Mouse (Mus musculus) cerebellum, adult 18-20 months (tissue): Measurements from ENCODE around the gene Mef2b.

ENCODE experiments used
- DNase-seq, 2 experiments: peaks; one replicate each; pipeline ENCODE4 v3.0.0; 2021

Gene Mef2b

GRCm38 (mm10) chr8:70134931-70135330 is 4.6 kb upstream of the Mef2b start:
- no peak for DNase-seq

GRCm38 (mm10) chr8:70136591-70136990 is 2.9 kb upstream of the Mef2b start:
- no peak for DNase-seq

DNA sequence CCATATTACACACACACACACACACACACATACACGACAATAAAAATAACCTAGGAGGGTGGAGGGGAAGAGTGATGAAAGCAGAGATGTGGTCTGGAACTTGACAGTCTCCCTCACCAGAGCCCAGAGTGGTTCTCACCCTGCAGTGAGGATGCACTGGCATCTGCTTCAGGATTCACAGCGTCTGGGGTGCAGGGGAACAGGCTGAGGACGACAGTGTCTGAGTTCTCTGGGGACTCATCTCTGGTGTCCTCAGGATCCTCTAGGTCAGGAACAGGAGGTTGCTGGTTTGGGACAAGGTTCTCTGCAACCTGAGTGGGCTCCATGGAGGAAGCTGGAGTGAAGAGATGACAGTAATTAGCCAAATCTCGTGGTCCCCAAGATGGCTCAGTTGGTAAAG is 1.6 kb upstream of the Mef2b start:
- no peak for DNase-seq

DNA sequence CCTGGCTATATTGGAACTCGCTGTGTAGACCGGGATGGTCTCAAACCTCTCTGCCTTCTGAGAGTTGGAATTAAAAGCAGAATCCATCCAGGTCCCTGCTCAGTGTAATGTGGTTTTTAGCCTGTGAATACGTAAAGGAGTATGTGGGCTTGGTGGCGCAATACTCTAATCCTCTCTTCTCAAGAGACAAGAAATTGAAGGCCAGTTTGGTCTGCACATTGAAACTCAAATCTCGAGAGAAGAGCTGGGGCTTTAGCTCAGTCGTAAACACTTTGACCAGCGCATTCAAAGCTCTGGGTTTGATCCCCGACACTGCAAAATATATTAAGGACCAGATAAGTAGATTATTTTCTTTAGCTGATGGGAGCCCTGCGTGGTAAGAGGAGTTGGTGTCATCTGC is 470 bp downstream of the Mef2b start:
- DNase-seq = no peak

GRCm38 (mm10) chr8:70147678-70148607 is 8.4 kb downstream of the Mef2b start:
- DNase-seq = no peak

DNA sequence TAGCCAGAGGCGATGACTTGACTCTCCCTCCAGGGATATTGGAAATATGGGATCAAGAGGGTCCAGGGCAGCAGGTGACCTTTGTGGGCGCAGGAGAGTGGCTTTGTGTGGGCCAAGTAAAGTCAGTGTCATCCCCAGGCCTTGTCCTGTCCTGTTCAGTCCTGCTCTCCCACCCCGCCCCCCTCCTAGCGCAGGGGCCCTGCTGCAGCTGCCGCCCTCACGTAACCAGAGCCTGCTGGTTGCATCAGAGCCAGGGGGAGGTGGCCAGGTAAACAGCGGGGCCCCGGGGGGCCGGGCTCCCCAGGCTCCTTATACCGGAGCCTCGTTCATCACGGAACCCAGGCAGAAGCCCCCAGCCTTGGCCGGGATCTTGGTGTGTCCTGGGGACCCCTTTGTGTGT is 10.6 kb downstream of the Mef2b start:
- no peak for DNase-seq

- peak in 1 of 2 experiments; percentile 56 for DNase-seq
Observed at GRCm38 (mm10) chr8:70152537-70153257, 13.2 kb downstream of the Mef2b start.

GRCm38 (mm10) chr8:70157240-70157800 is 17.8 kb downstream of the Mef2b start:
- no peak for DNase-seq

GRCm38 (mm10) chr8:70158069-70158853 is 18.8 kb downstream of the Mef2b start:
- DNase-seq = peak; percentile 34 to 58

DNA sequence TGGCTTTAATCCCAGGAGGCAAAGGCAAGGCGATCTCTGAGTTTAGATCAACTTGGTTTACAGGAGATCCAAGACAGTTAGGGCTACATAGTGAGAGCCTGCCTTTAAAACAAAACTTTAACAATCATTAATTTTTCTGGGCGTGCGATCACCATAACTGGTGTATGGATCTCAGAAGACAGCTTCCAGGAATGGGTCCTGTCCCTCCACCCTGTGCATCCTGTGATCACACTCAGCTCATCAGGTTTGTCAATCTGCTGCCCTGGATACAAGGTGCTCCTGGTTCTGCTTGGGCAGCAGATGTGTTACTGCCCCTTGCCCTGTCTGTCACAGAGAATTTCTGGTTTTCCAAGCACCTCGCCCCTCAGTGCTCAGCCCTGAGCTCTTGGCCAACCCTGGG is 19.7 kb downstream of the Mef2b start:
- DNase-seq = no peak

DNA sequence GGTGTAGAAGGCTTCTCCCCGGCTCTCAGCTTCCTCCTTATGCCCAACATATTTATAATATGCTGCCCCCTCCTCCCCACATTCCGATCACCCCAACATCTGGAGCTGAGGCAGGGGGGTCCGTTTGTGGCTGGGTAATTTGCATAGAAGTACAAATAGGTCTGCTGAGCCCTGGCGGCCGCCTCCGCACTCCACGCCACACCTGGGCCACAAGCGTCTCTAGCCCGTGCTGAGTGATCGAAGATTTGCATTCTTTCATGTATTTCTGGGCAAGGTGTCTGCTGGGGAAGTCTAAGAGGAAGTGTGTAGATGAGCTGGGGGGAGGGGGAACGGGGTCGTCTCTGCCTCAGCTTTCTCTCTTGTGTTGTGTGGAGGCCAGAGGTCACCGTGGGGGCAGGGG is 20.5 kb downstream of the Mef2b start:
- no peak for DNase-seq

- DNase-seq = no peak
Observed at GRCm38 (mm10) chr8:70163316-70163715, 23.8 kb downstream of the Mef2b start.

GRCm38 (mm10) chr8:70166504-70167110 is 27.1 kb downstream of the Mef2b start:
- DNase-seq = peak; percentile 66 to 79

DNA sequence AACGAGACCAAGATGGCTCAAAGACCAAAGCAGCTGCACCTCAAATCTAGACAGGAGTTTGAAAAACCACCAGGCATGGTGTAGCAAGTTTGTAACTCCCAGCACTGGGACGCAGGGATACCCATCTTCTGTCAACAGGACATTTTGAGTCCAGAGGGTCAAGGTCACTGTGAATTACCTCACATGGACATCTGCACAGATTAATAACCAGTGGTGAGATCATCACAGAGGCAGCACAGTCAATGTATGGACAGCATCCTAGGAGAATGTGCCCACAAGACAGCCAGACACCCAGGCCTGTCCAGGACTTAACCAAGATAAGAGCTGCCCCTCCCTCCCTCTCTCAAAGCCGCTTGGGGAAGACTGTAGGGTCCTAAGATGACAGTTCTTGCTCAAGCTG is 30.6 kb downstream of the Mef2b start:
- DNase-seq = no peak

GRCm38 (mm10) chr8:70170748-70171147 is 31.2 kb downstream of the Mef2b start:
- DNase-seq = no peak

GRCm38 (mm10) chr8:70171240-70171639 is 31.7 kb downstream of the Mef2b start:
- DNase-seq = no peak

GRCm38 (mm10) chr8:70172043-70172681 is 32.7 kb downstream of the Mef2b start, which contains the start of gene Tmem161a:
Tmem161a (plus strand) TSS chr8:70172356.
- DNase-seq = peak; percentile 91 to 95

GRCm38 (mm10) chr8:70173320-70173719 is 33.8 kb downstream of the Mef2b start:
- no peak for DNase-seq

GRCm38 (mm10) chr8:70174079-70174478 is 34.6 kb downstream of the Mef2b start:
- no peak for DNase-seq

DNA sequence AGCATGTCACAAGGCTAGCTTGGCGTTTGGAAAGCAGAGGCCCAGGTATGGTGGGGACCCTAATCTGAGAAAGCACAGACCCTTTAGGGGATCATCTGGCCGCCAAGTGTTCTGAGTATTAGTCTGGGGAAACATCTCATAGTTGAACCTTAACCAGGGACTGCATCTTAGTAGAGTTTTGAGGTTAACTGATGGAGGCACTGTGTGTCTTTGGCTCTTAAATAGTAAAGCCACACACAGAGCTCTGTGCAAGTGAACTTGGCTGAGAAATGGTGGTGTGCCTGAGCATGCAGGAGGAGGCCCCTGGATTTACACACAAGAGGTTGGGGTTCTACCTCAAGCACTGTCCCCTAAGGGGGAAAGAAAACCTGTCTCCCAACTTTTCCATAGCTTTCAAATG is 38.7 kb downstream of the Mef2b start:
- no peak for DNase-seq

DNA sequence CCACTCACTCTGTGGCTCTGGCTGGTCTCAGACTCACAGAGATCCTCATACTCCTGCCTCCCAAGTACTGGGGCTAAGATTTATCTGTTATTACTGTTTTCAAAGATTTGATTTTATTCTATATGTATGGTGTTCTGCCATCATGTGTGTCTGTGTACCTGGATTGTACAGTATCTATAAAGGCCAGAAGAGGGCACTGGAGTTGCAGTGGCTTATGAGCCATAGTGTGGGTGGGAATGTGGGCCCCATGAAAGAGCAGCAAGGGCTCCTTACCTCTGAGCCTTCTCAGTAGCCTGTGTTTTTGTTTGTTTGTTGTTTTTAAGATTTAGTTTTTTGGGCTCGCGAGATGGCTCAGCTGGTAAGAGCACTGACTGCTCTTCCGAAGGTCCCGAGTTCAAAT is 39.6 kb downstream of the Mef2b start:
- no peak for DNase-seq
